In the genomic region with DNA sequence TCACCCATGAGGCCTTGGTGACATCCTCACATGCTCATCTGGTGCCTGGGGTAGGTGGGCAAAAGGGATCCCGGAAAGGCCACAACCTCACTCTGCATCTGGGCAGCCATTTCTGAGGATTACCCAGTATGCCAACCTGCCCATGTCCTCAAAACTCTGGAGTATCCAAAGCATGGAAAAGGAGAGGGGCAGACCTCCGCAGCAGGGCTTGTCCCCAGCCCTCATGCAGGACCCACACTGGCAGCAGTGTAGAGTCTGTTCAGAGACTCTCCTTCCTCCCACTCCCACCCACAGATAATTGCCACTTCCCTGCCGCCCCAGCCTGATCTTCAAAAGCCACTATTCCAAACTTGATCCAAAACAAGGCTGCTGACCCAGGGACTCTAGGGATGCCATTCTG, we compare ENCODE assay signal across 14 mouse cellular contexts. TPM values are rescaled to one million over a fixed set of nuclear protein-coding genes. Genes with fewer than 3 reads are reported as not detected.
A peak's percentile ranks its signal among the peaks of the same experiment; 100 is the strongest.
DNase-seq lines count a peak whose midpoint lies in the region; ATAC-seq and TF ChIP-seq lines count a peak whose summit lies in the region.
"Had no signal": no experiment of that assay in that cellular context is flagged by ENCODE, and none has a peak within 500 bp of the region (broad histone marks: within the 10 kb centered on the region; RNA-seq: fewer than 3 reads in every experiment).

No protein-coding gene starts in this region.

- no peak for TF ChIP-seq CTCF in kidney, postnatal 0 days (IDR thresholded peaks at IDR 0.05; ENCODE audit: low read depth)
- no peak for TF ChIP-seq CTCF in E14TG2a.4 (conservative IDR thresholded peaks at IDR 0.05; ENCODE audit: low read length)
- no peak for TF ChIP-seq CTCF in intestine, postnatal 0 days (IDR thresholded peaks at IDR 0.05; ENCODE audit: low read depth)

- no peak overlapping the region for H3K27ac ChIP-seq in kidney, postnatal 0 days
- H3K27ac ChIP-seq in intestine, postnatal 0 days (ENCODE audit: low read depth, low read length) = no peak overlapping the region
- H3K27ac ChIP-seq in midbrain, embryonic 13.5 days = no peak overlapping the region

- DNase-seq in heart, adult 11 months = peak; percentile 91
- DNase-seq in heart, adult 18-20 months = no peak
- DNase-seq in kidney, postnatal 0 days (ENCODE audit: low spot score) = no peak
- DNase-seq in kidney, adult 9 months = no peak
- no peak for DNase-seq in thymus, postnatal 10 days (ENCODE audit: low spot score in 2 of 2)
- DNase-seq: adrenal gland, postnatal 36 days; cerebellum, adult 11-12 months; thymus, postnatal 4 days had no signal

- H3K4me3 ChIP-seq in kidney, postnatal 0 days (replicated peaks; ENCODE audit: low read depth, low read length) = no peak overlapping the region
- H3K4me3 ChIP-seq in E14TG2a.4 (replicated peaks; ENCODE audit: low read length) = peak overlapping the region; percentile 81; the same call in 1 of the 2 replicates
- H3K4me3 ChIP-seq in intestine, postnatal 0 days (ENCODE audit: low read depth, low read length) = no peak overlapping the region
- H3K4me3 ChIP-seq in midbrain, embryonic 13.5 days (replicated peaks) = no peak overlapping the region

- no peaks in the 10 kb centered on the region for H3K9me3 ChIP-seq in kidney, postnatal 0 days (replicated peaks; ENCODE audit: low read length)
- H3K9me3 ChIP-seq in E14TG2a.4 (ENCODE audit: low read length) = no peaks in the 10 kb centered on the region
- H3K9me3 ChIP-seq in intestine, postnatal 0 days (ENCODE audit: control insufficient read depth) = no peaks in the 10 kb centered on the region
- H3K9me3 ChIP-seq in midbrain, embryonic 13.5 days = no peaks in the 10 kb centered on the region
- H3K9me3 ChIP-seq: G1E had no signal

- no peak overlapping the region for H3K9ac ChIP-seq in kidney, postnatal 0 days (ENCODE audit: low read depth, low read length)
- no peak overlapping the region for H3K9ac ChIP-seq in intestine, postnatal 0 days (ENCODE audit: low read depth, low read length)
- no peak overlapping the region for H3K9ac ChIP-seq in midbrain, embryonic 13.5 days (replicated peaks)

- peak overlapping the region; percentile 97; the same call in 1 of the 2 replicates for H3K4me2 ChIP-seq in kidney, postnatal 0 days (ENCODE audit: low read length)
- H3K4me2 ChIP-seq in intestine, postnatal 0 days (replicated peaks; ENCODE audit: low read depth) = peak overlapping the region; percentile 95
- H3K4me2 ChIP-seq in midbrain, embryonic 13.5 days (replicated peaks) = no peak overlapping the region

- 60% methylated on average over 3 of the region's 3 CpGs for WGBS in kidney, postnatal 0 days
- WGBS in intestine, postnatal 0 days = 74% methylated on average over 3 of the region's 3 CpGs
- WGBS in midbrain, embryonic 13.5 days = 71% methylated on average over 3 of the region's 3 CpGs

- ATAC-seq in kidney, postnatal 0 days (replicated peaks; ENCODE audit: low FRiP score, low read depth) = no peak
- ATAC-seq in intestine, postnatal 0 days = no peak
- ATAC-seq in midbrain, embryonic 13.5 days = no peak
- ATAC-seq: inflammation-experienced regulatory T-cells, adult 6 months had no signal

- 0 out of 2 replicates have a peak, but pooled peaks cover 4% of the 10 kb centered on the region for H3K27me3 ChIP-seq in kidney, postnatal 0 days (ENCODE audit: insufficient read depth, low read length)
- H3K27me3 ChIP-seq in E14TG2a.4 (ENCODE audit: insufficient read depth, low read length) = peaks cover 78% of the 10 kb centered on the region
- 0 out of 2 replicates have a peak, but pooled peaks cover 8% of the 10 kb centered on the region for H3K27me3 ChIP-seq in intestine, postnatal 0 days (replicated peaks; ENCODE audit: control insufficient read depth, insufficient read depth, low read length)
- peaks cover 71% of the 10 kb centered on the region for H3K27me3 ChIP-seq in midbrain, embryonic 13.5 days

- peaks cover 8% of the 10 kb centered on the region; the same call in 1 of the 2 replicates for H3K4me1 ChIP-seq in kidney, postnatal 0 days (replicated peaks; ENCODE audit: insufficient read depth, low read length)
- peaks cover 43% of the 10 kb centered on the region for H3K4me1 ChIP-seq in E14TG2a.4 (replicated peaks; ENCODE audit: low read depth, low read length)
- H3K4me1 ChIP-seq in intestine, postnatal 0 days (replicated peaks; ENCODE audit: control insufficient read depth, insufficient read depth, low read length) = no peaks in the 10 kb centered on the region
- H3K4me1 ChIP-seq in midbrain, embryonic 13.5 days (replicated peaks) = peaks cover 18% of the 10 kb centered on the region

- H3K36me3 ChIP-seq in kidney, postnatal 0 days (ENCODE audit: insufficient read depth, low read length) = no peaks in the 10 kb centered on the region
- no peaks in the 10 kb centered on the region for H3K36me3 ChIP-seq in E14TG2a.4 (ENCODE audit: insufficient read depth, low read length)
- H3K36me3 ChIP-seq in intestine, postnatal 0 days (ENCODE audit: control insufficient read depth, insufficient read depth) = no peaks in the 10 kb centered on the region
- H3K36me3 ChIP-seq in midbrain, embryonic 13.5 days = no peaks in the 10 kb centered on the region
- H3K36me3 ChIP-seq: G1E had no signal

RNA-seq across cellular contexts. Expression of a gene that starts 1.9 kb away (rescaled TPM):
- total RNA-seq in heart, adult 18-20 months (2021) = 10 to 100 TPM; 19.5 to 20.1 TPM
- 4.0 and 4.2 TPM in 2 replicates for polyA plus RNA-seq in kidney, postnatal 0 days (2015; fragmentation: Nextera tagmentation; extraction: Ambion mirVana)
- 2.0 and 2.6 TPM in 2 replicates for polyA plus RNA-seq in intestine, postnatal 0 days (2015; fragmentation: Nextera tagmentation; extraction: Ambion mirVana)
- polyA plus RNA-seq in midbrain, embryonic 13.5 days (2015; fragmentation: Nextera tagmentation; extraction: Ambion mirVana) = 0.11 and 0.14 TPM in 2 replicates
- polyA plus RNA-seq: G1E; inflammation-experienced regulatory T-cells, adult 6 months had no signal

RNA-seq across cellular contexts. Expression of a gene that starts 36.3 kb away (rescaled TPM):
- 1 to 10 TPM; 3.2 TPM for total RNA-seq in heart, adult 18-20 months (2021)
- 4.8 and 5.0 TPM in 2 replicates for polyA plus RNA-seq in kidney, postnatal 0 days (2015; fragmentation: Nextera tagmentation; extraction: Ambion mirVana)
- 5.7 and 7.0 TPM in 2 replicates for polyA plus RNA-seq in intestine, postnatal 0 days (2015; fragmentation: Nextera tagmentation; extraction: Ambion mirVana)
- polyA plus RNA-seq in midbrain, embryonic 13.5 days (2015; fragmentation: Nextera tagmentation; extraction: Ambion mirVana) = 1.9 and 2.7 TPM in 2 replicates
- total RNA-seq: hematopoietic stem cell, adult 5-6 weeks had no signal
